Mouse (Mus musculus) myocyte (in vitro differentiated cells): ENCODE results near the gene Zfp36l1.

ENCODE experiments used
- CEBPB ChIP-seq: IDR thresholded peaks from 2 replicates; pipeline ENCODE4 v1.6.1; 2011; ENCODE audit warnings: mild to moderate bottlenecking, moderate library complexity; ENCODE audit not compliant: poor library complexity, insufficient read depth, severe bottlenecking
- E2F4 ChIP-seq: IDR thresholded peaks from one replicate; pipeline ENCODE4 v1.6.1; 2011; ENCODE audit warnings: mild to moderate bottlenecking, control low read depth, moderate library complexity; ENCODE audit not compliant: insufficient read depth
- MAX ChIP-seq: IDR thresholded peaks from one replicate; pipeline ENCODE4 v1.6.1; 2011; ENCODE audit warnings: low read depth, mild to moderate bottlenecking, control low read depth
- MYOD1 ChIP-seq, 3 experiments: IDR thresholded peaks; one replicate each; pipeline ENCODE4 v1.6.1; 2011; ENCODE audit warnings: control low read depth in 2 of 3, low read depth in 2 of 3, mild to moderate bottlenecking in 2 of 3, moderate library complexity in 1 of 3; ENCODE audit not compliant: insufficient read length in 2 of 3, control insufficient read depth in 1 of 3
- MYOG ChIP-seq, 3 experiments: IDR thresholded peaks; one replicate each; pipeline ENCODE4 v1.6.1; 2011; ENCODE audit warnings: control low read depth in 2 of 3, low read depth in 2 of 3, mild to moderate bottlenecking in 2 of 3; ENCODE audit not compliant: insufficient read length in 2 of 3, control insufficient read depth in 1 of 3, insufficient read depth in 1 of 3
- POLR2A ChIP-seq: IDR thresholded peaks from one replicate; pipeline ENCODE4 v1.6.1; 2011; ENCODE audit warnings: low read depth, mild to moderate bottlenecking, control low read depth, moderate library complexity; ENCODE audit not compliant: insufficient read length
- REST ChIP-seq: IDR thresholded peaks from one replicate; pipeline ENCODE4 v1.6.1; 2011; ENCODE audit warnings: mild to moderate bottlenecking, control low read depth, moderate library complexity; ENCODE audit not compliant: insufficient read depth, insufficient read length
- SRF ChIP-seq: IDR thresholded peaks from one replicate; pipeline ENCODE4 v1.6.1; 2011; ENCODE audit warnings: low read depth; ENCODE audit not compliant: control insufficient read depth, insufficient read length
- TCF12 ChIP-seq: IDR thresholded peaks from one replicate; pipeline ENCODE4 v1.6.1; 2011; ENCODE audit warnings: mild to moderate bottlenecking, control low read depth; ENCODE audit not compliant: poor library complexity, insufficient read depth, severe bottlenecking
- TCF3 ChIP-seq: IDR thresholded peaks from one replicate; pipeline ENCODE4 v1.6.1; 2011; ENCODE audit warnings: low read depth, control low read depth; ENCODE audit not compliant: insufficient read length
- USF1 ChIP-seq: IDR thresholded peaks from one replicate; pipeline ENCODE4 v1.6.1; 2011; ENCODE audit warnings: low read depth, mild to moderate bottlenecking, control low read depth, moderate library complexity

DNA sequence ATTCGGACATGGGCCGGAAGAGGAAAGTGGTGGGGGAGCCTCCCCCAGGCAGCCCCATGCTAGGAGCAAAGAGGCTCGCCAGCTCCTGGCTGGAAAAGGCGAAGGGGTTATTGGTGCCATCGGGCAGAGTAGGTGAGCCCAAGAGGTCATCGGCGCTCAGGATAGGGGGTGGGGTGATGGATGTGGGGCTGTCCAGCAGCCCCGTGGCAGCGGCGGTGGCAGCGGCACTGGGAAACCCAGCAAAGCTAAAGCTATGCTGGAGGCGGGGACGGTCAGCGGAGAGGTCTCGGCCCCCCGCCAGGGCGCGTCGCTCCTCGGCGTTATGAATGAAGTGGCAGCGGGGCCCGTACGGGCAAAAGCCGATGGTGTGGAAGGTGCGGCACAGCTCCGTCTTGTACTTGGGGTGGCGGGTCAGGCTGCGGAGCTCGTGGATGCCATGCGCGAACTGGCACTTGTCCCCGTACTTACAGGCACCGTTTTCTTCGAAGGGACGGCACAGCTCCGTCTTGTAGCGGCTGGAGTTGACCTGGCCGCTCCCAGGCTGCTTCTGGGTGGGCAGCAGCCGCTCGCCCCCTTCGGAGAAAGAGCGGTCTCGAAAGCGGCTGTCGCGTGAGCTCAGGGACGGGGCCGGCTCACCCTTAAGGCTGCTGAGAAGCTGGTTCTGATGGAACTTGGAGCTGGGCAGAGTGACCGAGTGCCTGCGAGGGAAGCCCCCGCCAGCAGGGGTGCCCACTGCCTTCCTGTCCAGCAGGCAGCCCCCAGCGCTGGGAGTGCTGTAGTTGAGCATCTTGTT, 2.9 kb downstream of the Zfp36l1 start:
- TF ChIP-seq POLR2A (peak; percentile 47), SRF (no peak), E2F4 (no peak), REST (no peak), MAX (no peak), MYOD1 (IDR thresholded peaks at IDR 0.05; ENCODE audit: control insufficient read depth in 1 of 3, insufficient read length in 2 of 3, low read depth in 2 of 3) (no peak), TCF12 (no peak), USF1 (no peak), TCF3 (no peak), MYOG (IDR thresholded peaks at IDR 0.05; ENCODE audit: control insufficient read depth in 1 of 3, insufficient read depth in 1 of 3, insufficient read length in 2 of 3, low read depth in 2 of 3) (no peak), CEBPB (no peak)
